Mouse (Mus musculus) adrenal gland, postnatal 10 days (tissue): ENCODE data around the gene Rbm20. TPM values are rescaled to one million over a fixed set of nuclear protein-coding genes. Genes with fewer than 3 reads are reported as not detected.
"Not testable (repeated sequence)": the region's sequence is repeated elsewhere in the genome, so short reads cannot be mapped to it uniquely, and the experiment has no call there.

Experiments used
- DNase-seq: peaks from one replicate; pipeline ENCODE4 v3.0.0; 2021; ENCODE audit warnings: mixed read lengths
- long read RNA-seq, 2 experiments: library from polyadenylated mRNA; stranded (forward); transcript quantifications; one replicate each; pipeline ENCODE4 v2.0.0; 2021
- total RNA-seq, 2 experiments: library from RNA; stranded (reverse); gene quantifications; 2 replicates each; pipeline ENCODE4 v1.2.3; 2021

Rbm20 gene
- total RNA-seq, result 1 to 10 TPM; 1.7 to 7.6 TPM
- long read RNA-seq, experiment 1, partial matches to known transcripts, result 1 of 1 reads
- long read RNA-seq, experiment 1, other reads (novel, unspliced or antisense), result 0 of 1 reads
- long read RNA-seq, experiment 2, partial matches to known transcripts, result 1 of 3 reads
- long read RNA-seq, experiment 2, other reads (novel, unspliced or antisense), result 2 of 3 reads

- peak; percentile 73 for DNase-seq
Observed at GRCm38 (mm10) chr19:53676718-53677634, at the start of gene Rbm20. Rbm20 (plus strand) TSS chr19:53677306.

- no peak for DNase-seq
Observed at GRCm38 (mm10) chr19:53638041-53638440, 39.1 kb upstream of the Rbm20 start.

DNA sequence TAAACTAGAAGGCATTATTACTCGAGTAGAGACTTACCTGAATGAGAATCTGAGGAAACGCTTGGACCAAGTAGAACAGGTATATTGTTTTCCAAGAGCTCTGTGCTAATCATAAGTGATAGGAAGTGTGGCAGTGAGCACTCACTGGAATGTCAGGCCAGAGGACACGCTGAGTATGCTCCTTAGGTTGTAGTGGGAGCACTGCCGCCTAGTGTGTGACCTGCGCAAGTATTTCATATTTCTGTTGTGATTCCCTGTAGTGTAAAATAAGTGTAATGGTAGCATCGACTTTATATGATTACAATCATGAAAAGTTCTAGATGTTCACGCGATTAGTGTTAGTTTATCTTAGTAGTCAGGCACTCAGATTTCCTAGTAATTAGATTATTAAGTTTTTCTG lies 38.4 kb upstream of the Rbm20 start:
- no peak for DNase-seq

- DNase-seq, result no peak
Observed at GRCm38 (mm10) chr19:53644020-53644595, 33.0 kb upstream of the Rbm20 start.

DNA sequence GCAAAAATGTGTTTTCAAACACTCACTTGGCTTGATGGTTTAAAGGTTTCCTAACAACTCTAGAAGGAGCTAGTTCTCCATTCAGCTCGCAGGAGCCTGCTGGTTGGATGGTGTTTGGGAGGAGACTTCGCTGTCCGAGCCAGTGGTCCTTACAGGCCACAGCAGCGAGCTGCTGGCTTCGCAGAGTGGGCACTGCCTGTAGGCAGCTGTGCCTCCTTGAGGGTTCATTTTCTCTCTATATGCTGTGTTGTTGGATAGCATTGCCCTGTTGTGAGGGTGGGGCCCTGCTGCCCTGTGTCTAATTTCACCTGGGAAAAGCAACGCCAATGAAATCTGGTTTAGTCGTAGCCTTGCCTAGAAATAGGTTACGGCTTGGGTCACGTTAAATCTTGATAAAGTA lies 29.8 kb upstream of the Rbm20 start:
- no peak for DNase-seq

GRCm38 (mm10) chr19:53648056-53648455 lies 29.1 kb upstream of the Rbm20 start:
- no peak for DNase-seq

GRCm38 (mm10) chr19:53648802-53649236 lies 28.3 kb upstream of the Rbm20 start:
- peak; percentile 79 for DNase-seq

DNA sequence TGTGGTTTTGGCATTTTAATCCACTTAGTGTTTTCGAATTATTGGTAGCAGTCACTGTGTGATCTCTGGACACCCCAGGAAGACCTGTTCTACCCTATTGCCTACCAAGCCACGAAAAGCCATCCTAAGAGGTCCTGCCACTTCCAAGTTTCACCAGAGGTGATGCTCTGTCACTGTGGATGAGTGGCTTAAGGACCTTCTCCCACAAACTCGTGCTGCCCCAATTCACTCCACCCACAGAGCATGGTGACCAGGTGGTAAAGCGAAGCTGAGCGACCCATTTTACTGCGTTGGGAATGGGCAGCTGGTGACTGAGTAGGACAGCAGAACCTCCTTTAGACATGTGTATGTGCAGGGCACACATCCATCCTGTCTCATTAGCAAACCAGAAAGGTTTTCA lies 27.7 kb upstream of the Rbm20 start:
- no peak for DNase-seq

GRCm38 (mm10) chr19:53649802-53650201 lies 27.3 kb upstream of the Rbm20 start:
- DNase-seq, result no peak

DNA sequence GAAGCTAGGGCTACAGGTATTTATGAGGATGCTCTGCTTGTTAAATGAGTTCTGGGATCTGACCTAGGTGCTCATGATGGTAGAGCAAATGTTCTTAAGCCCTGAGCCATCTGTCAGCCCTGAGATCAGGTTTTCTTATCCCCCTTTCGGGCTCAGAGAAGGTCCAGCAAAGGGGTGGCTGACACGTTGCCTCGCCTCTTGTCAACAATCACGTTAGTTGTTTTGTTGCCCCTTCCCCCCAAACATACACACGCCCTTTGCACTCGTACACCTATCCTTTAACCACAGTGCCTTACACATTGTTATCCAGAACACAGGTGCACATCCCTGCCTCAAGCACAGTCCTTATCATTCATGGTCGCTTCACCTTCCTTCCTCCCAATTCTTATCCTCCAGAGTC lies 26.2 kb upstream of the Rbm20 start:
- DNase-seq, result no peak

DNA sequence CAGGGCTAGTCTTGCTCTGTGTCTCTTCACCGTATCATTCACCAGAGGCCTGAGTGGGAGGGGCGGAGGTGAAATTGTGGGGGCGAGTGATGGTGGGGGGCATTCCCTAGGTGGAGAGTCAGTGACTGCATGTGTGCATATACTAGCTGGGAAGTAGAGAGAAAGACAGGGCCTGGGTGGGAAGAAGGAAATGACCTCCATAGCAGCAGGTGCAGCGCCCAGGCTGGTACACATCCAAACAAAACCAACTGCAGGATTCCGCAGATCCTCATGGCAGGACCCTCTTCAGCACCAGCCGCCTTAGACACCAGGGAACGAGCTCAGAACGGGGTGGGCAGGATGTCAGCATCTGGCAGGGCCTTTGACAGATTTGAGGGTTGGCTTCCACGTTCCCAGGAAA lies 24.8 kb upstream of the Rbm20 start:
- DNase-seq, result no peak

DNA sequence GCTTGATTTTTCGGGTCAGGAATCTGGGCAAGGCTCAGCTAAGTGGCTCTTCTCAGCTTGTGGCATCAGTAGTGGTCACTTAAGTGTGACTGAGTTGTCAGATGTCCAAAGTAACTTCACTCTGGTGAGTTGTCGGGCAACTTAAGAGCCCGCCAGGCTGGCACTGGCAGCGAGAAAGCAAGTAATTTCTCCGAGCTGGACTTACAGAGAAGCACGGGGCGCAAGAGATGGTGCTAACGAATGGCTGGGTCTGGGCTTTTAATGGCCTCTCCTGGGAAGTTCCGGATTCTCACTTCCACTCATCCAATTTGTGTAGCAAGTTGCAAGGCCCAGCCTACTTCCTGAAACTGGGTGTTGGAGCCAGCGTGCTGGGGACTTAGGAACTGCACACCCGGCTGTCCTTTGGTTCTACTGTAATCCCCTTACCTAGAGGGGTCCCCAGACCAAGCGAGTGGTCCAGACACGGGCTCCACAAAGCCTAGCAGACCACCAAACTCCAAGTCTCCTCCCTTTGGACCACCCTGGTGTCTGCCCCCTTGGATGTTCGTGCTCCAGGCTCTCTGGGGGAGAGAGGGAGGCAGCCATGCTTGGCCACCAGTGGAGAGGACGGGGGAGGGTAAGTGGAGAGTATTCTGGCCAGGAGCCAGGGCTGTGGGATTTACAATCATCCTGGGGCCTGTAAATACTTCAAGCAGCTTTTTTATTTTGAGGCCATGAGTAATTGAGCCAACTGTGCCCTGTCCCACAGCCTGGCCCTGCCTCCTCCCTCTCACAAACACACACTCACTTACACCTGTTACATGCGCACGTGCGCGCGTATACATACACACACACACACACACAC lies 23.3 kb upstream of the Rbm20 start:
- DNase-seq, result peak; percentile 43

DNA sequence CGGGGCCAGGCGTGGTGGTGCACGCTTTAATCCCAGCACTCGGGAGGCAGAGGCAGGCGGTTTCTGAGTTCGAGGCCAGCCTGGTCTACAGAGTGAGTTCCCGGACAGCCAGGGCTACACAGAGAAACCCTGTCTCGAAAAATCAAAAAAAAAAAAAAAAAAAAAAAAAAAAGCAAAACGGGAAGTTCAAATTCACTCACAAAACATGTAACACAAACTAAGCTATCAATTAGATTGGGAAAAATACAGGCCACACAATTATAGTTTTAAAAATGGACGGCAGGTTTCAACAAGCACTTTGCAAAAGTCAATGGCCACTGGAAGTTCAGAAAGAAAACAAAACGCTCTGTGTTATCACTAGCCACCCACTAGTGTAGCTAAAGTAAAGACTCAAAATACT lies 20.7 kb upstream of the Rbm20 start:
- DNase-seq, result not testable (repeated sequence)

- no peak for DNase-seq
Observed at GRCm38 (mm10) chr19:53657437-53657836, 19.7 kb upstream of the Rbm20 start.

- no peak for DNase-seq
Observed at GRCm38 (mm10) chr19:53660722-53661420, 16.2 kb upstream of the Rbm20 start.

GRCm38 (mm10) chr19:53661938-53662722 lies 15.0 kb upstream of the Rbm20 start:
- DNase-seq, result no peak

DNA sequence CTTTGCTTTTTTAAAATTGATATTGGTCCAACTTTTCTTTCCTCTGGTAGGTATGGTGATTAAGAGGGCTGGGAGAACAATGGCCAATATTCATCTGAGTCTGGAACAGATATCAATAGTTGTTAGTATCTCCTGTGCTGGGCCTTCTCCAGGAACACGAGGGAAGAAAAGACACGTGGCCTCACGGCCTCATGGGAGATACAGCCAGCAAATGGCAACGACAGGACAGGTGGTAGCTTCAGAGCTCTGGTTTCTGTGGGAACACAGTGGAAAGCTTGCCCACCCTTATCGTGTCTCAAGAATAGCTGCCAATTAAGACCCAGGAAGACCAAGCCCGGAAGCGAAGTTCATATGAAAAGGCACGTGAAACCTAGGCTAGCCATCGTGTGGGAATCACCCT lies 12.3 kb upstream of the Rbm20 start:
- no peak for DNase-seq

GRCm38 (mm10) chr19:53665391-53665790 lies 11.7 kb upstream of the Rbm20 start:
- no peak for DNase-seq

DNA sequence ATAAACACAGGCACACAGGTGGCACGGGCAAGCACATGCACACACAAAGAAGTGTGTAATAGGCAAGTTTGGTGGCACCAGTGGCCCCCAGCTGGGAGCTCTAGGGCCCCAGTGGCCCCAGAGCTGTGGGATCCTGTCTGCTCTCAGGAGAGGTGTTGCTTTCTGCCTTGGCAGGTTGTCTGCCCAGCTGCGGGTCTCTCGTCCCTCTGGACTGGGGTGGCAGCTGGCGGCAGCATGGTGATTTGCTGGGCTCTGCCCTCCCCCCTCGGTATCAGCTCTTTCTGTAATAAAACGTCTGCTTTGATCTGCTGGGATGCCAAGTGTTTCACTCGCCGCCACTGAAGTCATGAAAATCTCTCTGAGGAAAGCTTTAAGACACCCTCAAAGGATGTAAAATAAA lies 10.4 kb upstream of the Rbm20 start:
- no peak for DNase-seq

DNA sequence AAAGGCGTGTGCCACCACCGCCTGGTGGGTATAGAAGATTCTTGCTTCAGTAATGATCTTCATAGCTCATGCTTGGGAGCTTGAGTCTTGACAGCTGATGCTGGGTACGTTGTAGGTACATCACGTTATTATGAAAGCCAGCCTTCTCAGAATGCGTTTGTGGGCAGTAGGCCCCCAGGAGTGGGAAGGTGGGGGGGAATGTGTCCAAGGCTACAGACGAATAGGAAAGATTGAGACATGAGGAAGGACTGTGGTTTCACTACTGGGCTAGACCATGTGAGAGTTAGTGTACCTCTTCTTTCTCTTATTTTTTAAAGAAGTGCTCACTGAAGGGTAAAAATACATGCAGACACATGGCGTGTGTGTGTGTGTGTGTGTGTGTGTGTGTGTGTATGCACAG lies 8.3 kb upstream of the Rbm20 start:
- DNase-seq, result no peak

DNA sequence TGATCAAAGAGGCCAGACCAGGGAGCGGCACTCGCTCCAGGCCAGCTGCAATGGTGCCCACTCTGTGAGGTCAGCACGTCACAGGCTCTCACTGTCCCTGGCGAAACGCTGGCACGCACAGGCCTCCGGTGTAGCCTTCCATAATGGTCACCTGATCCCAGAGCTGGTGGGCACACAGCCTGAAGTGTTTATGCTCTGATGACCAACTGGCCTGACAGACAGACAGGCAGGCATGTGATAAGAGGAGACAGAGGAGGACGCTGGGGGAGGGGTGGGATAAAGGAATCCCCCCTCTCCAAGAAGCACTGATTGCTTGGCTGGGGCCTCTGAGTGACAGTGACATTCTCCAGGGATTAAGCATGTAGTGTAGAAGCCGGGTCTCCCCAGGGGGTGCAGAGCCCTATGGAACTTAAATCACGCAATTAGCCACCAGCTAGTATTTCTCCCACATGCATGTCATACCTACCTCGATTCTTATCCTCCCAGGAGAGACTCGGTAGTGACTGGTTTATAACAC lies 6.4 kb upstream of the Rbm20 start:
- no peak for DNase-seq
